Mouse (Mus musculus) gastrocnemius, postnatal 25 days (tissue): ENCODE results near the gene Gata3. TPM values are rescaled to one million over a fixed set of nuclear protein-coding genes. Genes with fewer than 3 reads are reported as not detected.

Source experiments
- DNase-seq: peaks from one replicate; pipeline ENCODE4 v3.0.0; 2022
- long read RNA-seq, 2 experiments: library from polyadenylated mRNA; stranded (forward); transcript quantifications; one replicate each; pipeline ENCODE4 v2.0.0; 2021
- total RNA-seq, 2 experiments: library from RNA; stranded (reverse); gene quantifications; 1 replicate in 1 of 2; 2 replicates in 1 of 2; pipeline ENCODE4 v1.2.3; 2021

The Gata3 gene
- total RNA-seq: under 1 TPM; 0.43 to 0.54 TPM
- long read RNA-seq, experiment 1: 0 reads
- long read RNA-seq, experiment 2, partial matches to known transcripts: 0 of 1 reads
- long read RNA-seq, experiment 2, other reads (novel, unspliced or antisense): 1 of 1 reads

DNA sequence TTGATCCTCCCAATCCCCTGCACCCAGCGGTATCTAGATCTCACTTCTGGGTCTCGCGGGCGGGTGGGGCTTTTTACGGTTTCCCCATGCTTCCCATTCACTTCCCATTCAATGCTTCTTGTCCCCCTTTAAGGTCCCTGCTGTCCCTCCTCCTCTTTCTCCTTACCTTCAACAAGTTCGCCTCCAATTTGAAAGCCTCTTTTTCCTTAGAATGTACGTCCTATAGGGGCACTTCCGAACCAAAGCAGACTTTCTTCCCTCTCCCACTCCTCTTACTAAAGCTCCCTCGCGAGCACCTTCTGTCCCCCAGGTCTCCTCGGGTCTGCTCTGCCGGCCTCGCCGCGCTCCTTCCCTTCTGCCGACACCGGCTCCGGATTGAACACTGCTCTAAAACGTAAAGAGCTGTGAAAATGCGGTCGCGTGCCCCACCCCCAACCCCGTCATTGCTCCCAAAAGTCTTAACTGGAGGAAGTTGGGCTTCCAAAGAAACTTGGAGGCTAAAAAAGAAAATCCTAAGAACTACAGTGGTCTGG is at the start of gene Gata3:
Gata3 (minus strand) TSS at position 384 of the 533 bp plus-strand sequence.
- DNase-seq: no peak

GRCm38 (mm10) chr2:9939250-9939649 is 49.4 kb upstream of the Gata3 start:
- DNase-seq: no peak

DNA sequence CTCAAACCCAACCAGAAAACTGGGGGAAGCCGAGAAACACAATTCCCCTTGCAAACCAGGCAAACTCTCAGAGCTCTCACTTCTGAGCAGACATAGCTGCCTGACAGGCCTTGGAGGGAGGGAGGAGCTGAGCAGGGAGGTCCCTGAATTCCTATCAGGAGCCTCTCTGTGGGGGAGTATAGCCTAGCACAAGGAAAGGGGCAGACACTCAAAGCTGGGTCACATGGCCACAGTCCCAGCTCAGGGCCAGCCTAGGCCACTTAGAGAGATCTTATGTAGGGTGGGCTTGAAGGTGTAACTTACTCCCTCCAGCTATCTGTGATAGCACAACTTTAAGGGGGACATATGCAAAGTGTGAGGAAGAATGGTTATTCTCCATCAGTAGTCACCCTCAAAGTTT is 46.1 kb upstream of the Gata3 start:
- no peak for DNase-seq

GRCm38 (mm10) chr2:9926905-9927283 is 37.1 kb upstream of the Gata3 start:
- DNase-seq: no peak

- no peak for DNase-seq
Observed at GRCm38 (mm10) chr2:9926194-9926904, 36.5 kb upstream of the Gata3 start.

GRCm38 (mm10) chr2:9918691-9919471 is 29.0 kb upstream of the Gata3 start:
- no peak for DNase-seq

GRCm38 (mm10) chr2:9917602-9918001 is 27.8 kb upstream of the Gata3 start:
- no peak for DNase-seq

- DNase-seq: no peak
Observed at GRCm38 (mm10) chr2:9905995-9906394, 16.2 kb upstream of the Gata3 start.

GRCm38 (mm10) chr2:9903854-9904560 is 14.2 kb upstream of the Gata3 start:
- no peak for DNase-seq

- DNase-seq: no peak
Observed at GRCm38 (mm10) chr2:9897846-9898245, 8.0 kb upstream of the Gata3 start.

DNA sequence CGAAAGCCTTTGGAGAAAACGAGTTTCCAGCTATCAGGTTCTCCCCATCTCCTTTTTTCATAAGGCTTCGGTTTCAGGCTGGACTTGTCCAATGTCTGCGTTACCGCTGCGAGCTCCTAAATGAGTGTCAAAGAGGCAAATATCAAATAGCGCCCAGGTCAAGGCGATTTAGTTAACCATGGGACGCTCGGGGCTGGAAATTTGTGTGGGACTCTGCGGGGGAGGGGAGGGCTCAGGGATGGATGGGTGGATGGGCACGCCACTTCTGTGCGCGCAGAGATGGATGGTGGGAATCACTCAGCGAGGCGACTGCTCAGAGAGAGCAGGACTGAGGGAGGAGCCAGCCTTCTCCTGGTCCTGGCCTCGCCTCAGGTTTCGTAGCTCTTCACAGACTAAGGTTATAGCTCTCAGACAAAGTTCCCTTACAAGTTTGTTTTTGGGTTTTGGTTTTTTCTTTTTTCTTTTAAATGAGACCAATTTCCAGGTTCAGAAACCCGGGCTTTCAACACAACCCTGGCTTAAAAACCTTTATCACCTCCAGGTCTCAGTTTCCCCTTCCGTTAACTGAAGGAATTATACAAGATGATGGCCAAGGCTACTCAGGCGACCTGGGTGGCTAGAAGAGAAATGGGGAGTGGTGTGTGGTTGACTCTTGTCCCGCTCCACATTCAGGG is 6.4 kb upstream of the Gata3 start:
- DNase-seq: no peak

DNA sequence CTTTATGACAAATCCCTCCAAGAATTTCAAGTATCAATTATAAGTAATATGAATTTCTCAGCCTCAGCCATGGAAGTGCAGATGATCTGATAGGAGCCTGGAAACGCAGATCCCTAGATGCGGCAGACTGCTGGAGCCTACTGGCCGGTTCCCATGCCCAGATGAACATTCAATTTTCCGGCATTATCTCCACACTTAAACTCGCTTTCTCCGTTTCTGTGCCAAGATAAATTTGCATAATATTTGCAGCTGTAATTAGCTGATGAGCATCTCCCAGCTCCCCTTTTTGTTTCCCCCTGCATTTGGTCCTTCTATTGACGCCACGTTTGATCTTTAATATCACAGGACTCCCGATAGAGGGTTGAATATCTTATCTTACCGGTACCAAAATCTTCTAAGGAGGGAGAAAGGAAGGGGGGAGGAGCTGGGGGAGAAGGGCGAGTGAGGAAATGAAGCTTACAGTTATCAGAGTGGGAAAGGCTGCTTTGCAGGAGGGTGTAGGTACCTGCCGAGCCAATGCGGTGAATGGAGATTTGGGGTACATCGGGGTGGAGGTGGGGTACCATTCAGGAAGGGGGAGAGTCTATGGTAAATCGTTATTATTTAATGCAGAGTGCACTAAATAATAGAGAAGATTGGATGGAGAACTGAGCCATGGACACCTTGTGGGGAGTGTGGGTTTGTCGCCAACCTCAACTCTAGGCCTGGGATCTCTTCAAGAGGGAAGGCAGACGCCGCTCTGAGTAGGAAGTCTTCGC is 5.2 kb upstream of the Gata3 start:
- DNase-seq: no peak

DNA sequence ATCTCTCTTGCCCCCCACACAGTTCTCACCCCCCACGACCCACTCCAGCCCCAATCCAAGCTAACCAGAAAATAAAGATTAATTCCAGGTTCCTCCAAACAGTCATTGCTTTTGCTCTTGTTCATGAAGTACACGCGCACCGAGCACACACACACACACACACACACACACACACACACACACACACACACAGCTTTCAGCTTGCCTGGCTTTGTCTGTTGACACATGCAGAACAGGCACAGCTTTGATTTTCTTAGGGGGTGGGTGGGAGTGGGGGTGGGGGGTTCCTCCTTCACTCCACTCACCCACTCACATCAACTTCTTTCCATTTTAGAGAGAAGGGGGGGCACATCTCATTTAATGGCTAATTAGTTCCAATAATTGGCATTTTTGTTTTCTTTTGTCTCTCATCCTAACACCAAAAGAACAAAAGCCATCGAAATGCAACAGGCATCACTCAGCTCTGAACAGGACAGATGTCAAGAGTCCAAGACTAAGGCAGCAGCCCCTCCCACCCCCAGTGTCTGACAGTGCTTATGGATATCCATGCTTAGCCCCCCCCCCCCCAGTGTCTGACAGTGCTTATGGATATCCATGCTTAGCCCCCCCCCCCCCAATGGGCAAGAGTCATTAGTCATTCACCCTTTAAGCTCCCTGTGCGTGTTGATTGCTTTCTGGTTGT is 3.6 kb upstream of the Gata3 start:
- DNase-seq: no peak

DNA sequence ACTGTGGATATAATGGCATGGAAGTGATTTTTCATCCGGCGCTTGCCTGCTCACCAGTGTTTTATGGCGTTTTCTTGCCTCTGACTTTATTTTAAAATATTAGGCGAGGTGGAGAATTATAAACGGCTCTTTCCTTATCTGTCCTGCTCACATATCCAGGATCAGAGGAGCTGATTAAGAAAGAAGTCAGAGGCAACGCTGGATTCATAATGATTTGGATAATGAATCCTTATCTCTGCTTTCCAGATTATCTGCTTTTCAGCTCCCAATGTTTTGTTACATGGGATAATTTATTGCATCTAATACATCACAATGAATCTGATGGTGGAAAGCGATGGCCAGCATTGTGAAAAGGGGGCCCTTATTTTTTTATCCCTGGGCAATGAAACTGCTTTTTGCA is 2.7 kb upstream of the Gata3 start:
- no peak for DNase-seq

DNA sequence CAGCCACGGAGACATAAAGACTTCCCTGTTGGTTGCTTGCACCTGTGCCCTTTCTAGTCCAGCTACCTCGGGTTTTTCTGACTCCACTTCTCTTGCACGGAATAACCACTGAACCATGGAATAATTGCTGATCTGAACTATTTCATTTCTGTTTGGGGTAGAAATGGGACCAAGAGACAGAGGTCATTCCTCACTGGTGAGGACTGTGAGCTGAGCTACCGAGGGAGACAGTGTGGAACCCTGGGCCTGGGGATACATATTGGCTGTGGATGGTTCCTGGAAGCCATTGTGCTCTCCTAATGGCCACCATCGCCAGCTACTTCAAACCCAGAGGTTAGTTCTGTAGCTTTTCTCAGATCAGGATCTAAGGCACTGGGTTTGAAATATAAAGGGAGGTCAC is 1.1 kb upstream of the Gata3 start:
- DNase-seq: no peak

GRCm38 (mm10) chr2:9890251-9890650 is 417 bp upstream of the Gata3 start:
- DNase-seq: no peak

DNA sequence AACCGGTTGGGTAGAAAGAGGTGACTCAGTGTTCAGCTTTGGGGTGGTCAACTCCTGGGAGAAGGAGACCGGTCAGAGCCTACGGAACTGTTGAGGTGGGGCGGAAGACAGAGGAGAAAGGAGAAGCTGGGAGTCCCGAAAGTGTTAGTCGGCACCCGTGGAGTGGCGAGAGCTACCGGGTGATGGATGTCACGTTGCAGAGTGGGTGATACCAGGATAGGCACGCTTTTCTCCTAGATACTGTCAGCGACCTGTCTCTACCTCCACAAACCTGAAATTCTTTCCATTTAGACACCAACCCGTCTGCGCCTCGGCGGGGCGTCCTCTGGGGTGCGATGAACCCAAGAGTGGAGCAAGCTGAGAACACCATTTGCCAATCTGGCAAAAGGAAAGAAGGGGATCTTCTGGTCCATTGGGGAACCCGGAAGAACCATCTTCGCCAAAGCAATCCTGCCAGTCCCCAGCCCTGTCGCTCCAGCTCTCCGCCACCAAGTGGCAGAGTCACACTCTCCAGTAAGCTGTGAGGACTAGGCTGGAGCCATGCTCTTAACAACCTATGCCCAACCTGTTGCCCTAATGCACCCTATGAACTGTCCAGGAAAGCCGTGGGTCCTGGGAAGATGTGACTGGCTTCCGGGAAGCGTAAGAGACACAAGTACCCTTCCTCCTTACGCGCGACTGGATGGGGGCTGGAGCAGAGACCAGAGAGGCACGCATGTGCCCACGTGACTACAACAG is 752 bp downstream of the Gata3 start, which contains the start of gene 9230102O04Rik:
9230102O04Rik (minus strand) TSS at position 628 of the 738 bp plus-strand sequence.
- DNase-seq: no peak

- DNase-seq: no peak
Observed at GRCm38 (mm10) chr2:9887636-9888035, 2.2 kb downstream of the Gata3 start.

DNA sequence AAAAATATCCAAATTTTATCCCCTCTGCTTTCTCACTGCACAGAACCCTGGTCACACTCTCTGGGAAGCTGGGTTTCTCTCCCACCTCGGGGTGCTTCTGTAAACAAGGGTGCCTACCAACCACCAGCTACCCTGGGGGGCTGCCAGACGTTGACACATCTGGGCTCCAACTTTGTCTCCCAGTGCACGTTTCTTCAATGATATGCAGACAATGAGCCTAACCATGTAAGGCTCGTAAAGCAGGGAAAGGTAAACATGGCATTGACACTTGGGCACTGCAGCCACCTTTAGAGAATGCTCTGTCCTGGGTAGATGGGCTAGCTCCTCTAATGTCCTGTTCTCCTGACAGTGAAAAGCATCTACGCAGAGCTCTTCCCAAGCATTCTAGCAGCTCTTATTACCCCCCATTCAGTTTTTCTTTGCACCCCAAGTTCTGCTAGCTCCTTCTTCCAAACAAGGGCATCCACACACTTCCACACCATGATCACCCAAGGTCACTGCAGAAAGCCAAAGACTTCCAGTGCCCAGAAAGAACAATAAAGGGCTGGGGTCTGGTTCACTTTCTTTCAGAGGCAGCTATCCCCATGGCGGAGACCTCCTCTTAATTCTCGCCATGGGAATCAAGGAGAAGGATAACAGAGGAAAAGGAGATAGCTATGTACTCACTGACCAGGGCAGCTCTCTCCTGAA is 2.8 kb downstream of the Gata3 start:
- DNase-seq: no peak
